Mouse (Mus musculus): ENCODE data around the gene Aplp2.

The Aplp2 gene

GRCm38 (mm10) chr9:31225808-31226207 is 14.2 kb upstream of the Aplp2 start:
- DNase-seq (ENCODE audit: low read depth, low spot score): no peak

DNA sequence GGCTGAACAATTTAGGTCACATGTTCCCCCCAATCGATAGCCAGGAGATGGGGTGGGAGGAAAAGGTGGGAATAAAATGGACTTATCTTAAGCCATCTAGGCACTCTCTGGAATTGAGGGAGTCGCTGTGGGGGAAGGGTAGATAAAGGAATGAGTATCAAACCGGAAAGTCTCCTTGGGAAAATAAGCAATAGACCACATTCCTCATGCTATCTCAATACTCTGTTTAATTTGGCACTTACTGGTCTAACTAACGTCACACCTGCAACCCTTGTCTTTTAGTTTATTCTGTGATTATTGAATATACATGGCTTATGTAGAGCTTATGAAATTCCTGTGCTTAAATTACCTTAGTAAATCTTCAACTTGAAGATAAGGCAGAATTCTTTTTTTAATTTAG is 11.9 kb upstream of the Aplp2 start:
- DNase-seq (ENCODE audit: low read depth, low spot score): no peak

- peak; percentile 85 for DNase-seq (ENCODE audit: low read depth, low spot score)
These were observed 9.6 kb upstream of the Aplp2 start for GRCm38 (mm10) chr9:31221170-31221569.

DNA sequence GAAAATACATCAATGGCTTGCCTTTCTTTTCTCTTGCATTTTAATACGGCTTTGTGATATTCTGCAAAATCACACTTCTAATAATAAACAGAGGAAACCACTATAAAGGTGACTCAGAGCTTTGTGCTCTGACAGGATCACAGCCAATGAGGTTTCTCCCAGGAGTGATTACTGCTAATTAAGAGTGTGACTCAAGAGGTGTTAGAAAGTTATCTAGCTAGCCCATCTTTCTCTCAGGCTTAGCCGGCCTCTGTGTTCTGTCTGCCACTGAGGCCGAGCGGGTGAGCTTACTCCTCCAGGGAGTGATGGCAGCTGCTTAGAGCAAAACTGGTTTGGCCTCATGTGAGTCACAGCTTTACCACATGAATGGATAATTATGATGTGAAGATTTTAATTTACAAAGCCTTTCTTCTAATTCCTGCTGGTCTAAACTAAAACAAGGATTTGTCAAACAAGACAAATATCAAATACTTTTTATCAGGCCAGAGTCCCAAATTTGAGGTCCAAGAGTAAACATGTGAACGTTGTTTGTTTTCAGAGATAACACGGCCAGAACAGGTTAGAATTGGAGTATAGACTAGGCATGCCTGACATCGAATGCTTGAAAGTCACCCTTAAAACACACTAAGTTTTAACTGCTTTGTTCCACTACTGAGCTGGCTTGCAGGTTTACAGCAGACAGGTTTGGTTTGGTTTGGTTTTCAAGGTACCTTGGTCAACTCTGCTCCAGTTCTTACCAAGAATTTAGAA is 6.2 kb upstream of the Aplp2 start:
- DNase-seq (ENCODE audit: low read depth, low spot score): no peak

DNA sequence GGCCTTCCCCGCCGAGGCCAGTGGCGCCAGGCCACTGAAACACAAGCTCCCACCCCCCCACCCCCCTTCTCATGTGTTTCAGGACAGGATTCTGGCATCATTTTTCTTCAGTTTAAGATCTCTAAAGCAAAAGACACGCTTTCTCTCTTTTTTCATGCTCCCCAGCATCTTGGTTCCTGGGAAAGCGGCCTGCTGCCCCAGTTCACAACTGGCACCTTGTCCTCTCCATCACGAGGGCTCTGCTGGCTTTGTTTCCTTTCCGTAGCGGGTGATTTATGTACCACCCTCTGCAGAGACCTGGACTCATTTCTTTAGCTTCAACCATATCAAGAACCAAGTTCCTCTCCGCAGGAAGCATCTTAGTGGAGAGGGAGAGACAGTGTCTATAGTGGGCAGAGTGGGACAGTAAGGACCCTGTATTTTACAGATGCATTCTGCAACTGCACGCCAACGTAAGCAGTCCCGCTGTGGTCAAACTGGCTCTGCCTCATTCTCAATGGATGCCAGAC is 939 bp upstream of the Aplp2 start:
- DNase-seq (ENCODE audit: low read depth, low spot score): peak; percentile 17

- DNase-seq (ENCODE audit: low read depth, low spot score): peak; percentile 67
These were observed 596 bp downstream of the Aplp2 start for GRCm38 (mm10) chr9:31210749-31211689.

- DNase-seq (ENCODE audit: low read depth, low spot score): no peak
These were observed 1.5 kb downstream of the Aplp2 start for GRCm38 (mm10) chr9:31210163-31210562.

GRCm38 (mm10) chr9:31209502-31209901 is 2.1 kb downstream of the Aplp2 start:
- DNase-seq (ENCODE audit: low read depth, low spot score): no peak

DNA sequence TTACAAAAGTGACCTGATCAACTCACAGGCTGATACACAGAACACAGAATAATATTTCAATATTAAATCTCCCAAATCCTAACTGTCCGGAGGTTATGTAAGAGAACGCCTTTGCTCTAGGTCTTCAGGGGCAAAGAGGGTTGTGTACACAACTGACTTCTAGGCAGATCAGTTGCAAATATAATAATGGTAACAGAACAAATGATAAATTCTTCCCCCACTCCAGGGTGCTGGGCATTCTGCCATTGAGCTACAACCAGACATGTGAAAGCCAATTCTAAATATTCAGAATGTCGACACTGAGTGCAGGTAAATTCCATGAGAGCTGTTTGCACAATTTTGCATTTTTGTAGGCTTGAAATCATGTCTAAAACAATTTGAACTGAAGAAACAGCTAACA is 3.9 kb downstream of the Aplp2 start:
- DNase-seq (ENCODE audit: low read depth, low spot score): no peak

DNA sequence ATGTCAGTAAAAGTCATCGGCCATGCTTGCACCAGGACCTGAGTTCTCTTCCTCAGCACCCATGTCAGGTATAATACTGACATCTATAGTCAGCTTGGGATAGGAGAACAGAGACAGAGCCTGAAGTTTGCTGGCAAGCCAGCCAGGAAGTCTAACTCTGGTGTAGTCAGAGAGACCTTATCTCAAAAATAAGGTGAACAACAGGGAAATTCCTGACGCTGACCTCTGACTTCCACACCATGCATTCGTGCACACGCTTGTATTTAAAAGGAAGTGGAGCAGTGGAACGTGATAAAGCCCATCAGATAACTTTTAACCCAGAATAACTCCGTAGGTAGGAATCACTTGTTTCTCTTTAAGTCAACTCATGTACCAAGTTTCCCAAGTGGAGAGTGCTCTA is 6.9 kb downstream of the Aplp2 start:
- DNase-seq (ENCODE audit: low read depth, low spot score): no peak

GRCm38 (mm10) chr9:31203571-31204210 is 7.9 kb downstream of the Aplp2 start:
- peak; percentile 21 for DNase-seq (ENCODE audit: low read depth, low spot score)

GRCm38 (mm10) chr9:31203068-31203467 is 8.5 kb downstream of the Aplp2 start:
- DNase-seq (ENCODE audit: low read depth, low spot score): no peak

GRCm38 (mm10) chr9:31198614-31199013 is 13.0 kb downstream of the Aplp2 start:
- no peak for DNase-seq (ENCODE audit: low read depth, low spot score)

DNA sequence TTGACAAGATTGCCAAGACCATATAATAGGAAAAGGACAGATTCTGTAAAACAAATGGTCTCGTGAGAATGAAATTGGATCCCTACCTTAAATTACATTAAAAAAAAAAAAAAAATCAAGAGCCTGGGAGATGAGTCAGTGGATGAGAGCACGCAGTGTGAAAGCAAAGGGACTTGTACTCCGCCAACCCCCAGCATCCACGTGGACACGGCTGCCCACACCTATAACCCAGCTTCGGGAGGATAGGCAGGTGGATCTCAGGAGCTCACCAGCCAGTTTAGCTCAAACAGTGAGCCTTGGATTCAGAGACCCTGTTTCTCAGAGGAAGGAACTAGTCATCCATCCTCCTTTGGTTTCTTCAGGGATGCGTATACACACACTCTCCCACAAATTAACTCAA is 13.8 kb downstream of the Aplp2 start:
- DNase-seq (ENCODE audit: low read depth, low spot score): no peak

DNA sequence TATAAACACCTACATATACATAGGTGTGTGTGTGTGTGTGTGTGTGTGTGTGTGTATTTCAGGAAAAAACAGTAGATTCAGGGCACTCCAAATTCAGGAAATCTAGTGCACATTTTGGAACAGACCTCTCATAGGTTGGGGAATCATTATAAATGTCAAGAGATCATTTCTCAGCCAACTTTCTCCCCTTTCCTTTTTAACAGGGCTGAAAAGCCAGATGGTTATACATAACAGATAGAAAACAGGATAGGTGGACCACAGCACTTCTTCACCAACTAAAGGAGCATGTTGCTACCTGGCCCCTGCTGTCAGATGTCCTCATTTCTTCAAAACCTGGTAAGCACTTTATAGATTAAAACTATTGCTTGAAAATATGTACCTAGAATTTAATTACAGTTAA is 14.9 kb downstream of the Aplp2 start:
- no peak for DNase-seq (ENCODE audit: low read depth, low spot score)

DNA sequence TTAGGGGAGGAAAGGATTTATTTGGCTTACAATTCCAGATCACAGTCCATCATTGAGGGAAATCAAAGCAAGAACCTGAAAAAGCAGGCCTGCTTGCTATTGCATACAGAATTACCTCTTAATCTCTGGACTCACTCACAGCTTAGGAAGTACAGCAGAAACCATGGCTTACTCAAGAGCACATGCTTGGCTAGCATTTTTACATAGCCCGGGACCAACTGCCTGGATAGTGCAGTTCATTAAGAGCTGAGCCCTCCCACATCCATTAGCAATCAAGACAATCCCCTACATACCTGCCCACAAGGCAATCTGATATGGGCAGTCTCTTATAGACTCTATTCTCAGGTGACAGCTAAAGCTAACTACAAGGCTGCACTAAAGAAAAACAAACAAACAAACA is 16.0 kb downstream of the Aplp2 start:
- DNase-seq (ENCODE audit: low read depth, low spot score): no peak

- no peak for DNase-seq (ENCODE audit: low read depth, low spot score)
These were observed 19.2 kb downstream of the Aplp2 start for GRCm38 (mm10) chr9:31192378-31192777.

DNA sequence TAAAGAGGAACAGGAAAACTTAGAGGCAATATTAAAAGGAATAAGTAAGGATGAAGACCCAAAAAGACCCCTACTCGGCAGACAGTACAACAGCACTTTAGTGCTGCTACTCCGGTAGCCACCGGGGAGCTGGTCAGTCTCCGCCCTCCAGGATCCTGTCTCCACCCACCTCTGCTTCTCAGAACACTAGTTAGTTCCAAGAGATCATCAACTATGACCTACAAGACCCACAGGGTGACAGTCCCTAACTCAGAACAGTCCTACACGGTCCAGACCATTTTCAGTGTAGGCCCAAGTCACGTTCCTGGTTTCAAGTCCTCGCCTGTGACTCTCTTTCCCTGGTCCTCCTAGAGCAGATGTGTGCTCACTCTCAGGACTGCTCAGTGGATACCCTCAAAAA is 20.1 kb downstream of the Aplp2 start:
- DNase-seq (ENCODE audit: low read depth, low spot score): peak; percentile 36

DNA sequence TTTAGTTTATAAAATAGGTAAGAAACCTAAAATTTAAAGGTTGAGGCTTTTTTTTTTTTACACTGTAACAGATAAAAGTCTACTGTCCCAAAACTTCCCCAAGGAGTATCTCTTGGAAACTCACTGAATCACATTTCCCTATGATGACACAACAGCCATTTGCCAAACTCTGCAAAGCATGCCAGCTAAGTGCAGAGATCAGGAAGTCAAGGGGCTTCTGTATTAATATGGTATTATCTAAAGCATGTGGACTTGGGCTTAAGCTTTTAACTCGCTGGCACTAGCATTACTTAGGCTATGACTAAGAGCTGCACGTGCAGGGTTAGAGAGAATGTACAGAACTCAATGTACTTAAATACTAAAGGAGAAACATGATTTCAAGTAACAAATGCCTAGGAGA is 22.4 kb downstream of the Aplp2 start:
- DNase-seq (ENCODE audit: low read depth, low spot score): no peak

- DNase-seq (ENCODE audit: low read depth, low spot score): no peak
These were observed 27.2 kb downstream of the Aplp2 start for GRCm38 (mm10) chr9:31184439-31184838.

- DNase-seq (ENCODE audit: low read depth, low spot score): no peak
These were observed 28.6 kb downstream of the Aplp2 start for GRCm38 (mm10) chr9:31183061-31183460.
